Mouse (Mus musculus): ENCODE data around the gene B230118H07Rik. TPM values are rescaled to one million over a fixed set of nuclear protein-coding genes. Genes with fewer than 3 reads are reported as not detected.

B230118H07Rik gene
- total and polyA plus RNA-seq, 3 experiments: 22.4 to 30.6 TPM; not detected in 1

GRCm38 (mm10) chr2:101550176-101550575 is 99.2 kb downstream of the B230118H07Rik start:
- Histone ChIP-seq H3K36me3 (ENCODE audit: control insufficient read depth in 1 of 2, insufficient read depth in 2 of 2, low read length in 2 of 2) (no peaks in the 10 kb centered on the region), H3K27me3 (ENCODE audit: control insufficient read depth in 1 of 2, insufficient read depth in 2 of 2, low read length in 2 of 2) (no peaks in the 10 kb centered on the region), H3K79me2 (ENCODE audit: control insufficient read depth, insufficient read depth, low read length, poor library complexity) (no peaks in the 10 kb centered on the region), H3K4me3 (ENCODE audit: control insufficient read depth in 1 of 2, insufficient read depth in 1 of 2, low read depth in 2 of 2, low read length in 2 of 2) (no peak overlapping the region), H3K27ac (ENCODE audit: control insufficient read depth, low read depth, low read length) (no peak overlapping the region), H3K9ac (ENCODE audit: control insufficient read depth, low read depth, low read length, poor library complexity, severe bottlenecking) (no peak overlapping the region), H3K4me1 (ENCODE audit: control insufficient read depth in 1 of 2, insufficient read depth in 2 of 2, low read length in 2 of 2) (no peaks in the 10 kb centered on the region), H3K9me3 (replicated peaks; ENCODE audit: insufficient read depth, low read length) (no peaks in the 10 kb centered on the region)
- no peak for DNase-seq (ENCODE audit: low read depth, low spot score)
- TF ChIP-seq MAX (IDR thresholded peaks at IDR 0.05; ENCODE audit: low read length): no peak
- no peak for TF ChIP-seq EP300 (IDR thresholded peaks at IDR 0.05; ENCODE audit: low read depth in 1 of 2, low read length in 2 of 2)
- no peak for TF ChIP-seq CTCF (IDR thresholded peaks at IDR 0.05 in 2 of 3, conservative IDR thresholded peaks at IDR 0.05 in 1 of 3; ENCODE audit: control insufficient read depth in 1 of 3, insufficient read depth in 1 of 3, low read depth in 2 of 3, low read length in 3 of 3, poor library complexity in 1 of 3, severe bottlenecking in 1 of 3)
- TF ChIP-seq GATA1 (IDR thresholded peaks at IDR 0.05; ENCODE audit: low read depth, low read length): no peak
- TF ChIP-seq SMC3 (IDR thresholded peaks at IDR 0.05; ENCODE audit: low read depth, low read length): no peak
- TF ChIP-seq SIN3A (IDR thresholded peaks at IDR 0.05; ENCODE audit: low read length): no peak
- TF ChIP-seq POLR2A (IDR thresholded peaks at IDR 0.05; ENCODE audit: control insufficient read depth in 1 of 2, insufficient read depth in 1 of 2, low read depth in 1 of 2, low read length in 2 of 2, poor library complexity in 1 of 2): no peak
- TF ChIP-seq MEF2A (IDR thresholded peaks at IDR 0.05; ENCODE audit: extremely low read depth, insufficient replicate concordance, low read depth, low read length, poor library complexity, severe bottlenecking): no peak
- TF ChIP-seq UBTF (IDR thresholded peaks at IDR 0.05; ENCODE audit: borderline replicate concordance, insufficient read depth, low read depth, low read length): no peak
- TF ChIP-seq RCOR1 (IDR thresholded peaks at IDR 0.05; ENCODE audit: low read depth, low read length): no peak
- no peak for TF ChIP-seq CHD1 (IDR thresholded peaks at IDR 0.05; ENCODE audit: low read depth, low read length)
- no peak for TF ChIP-seq TAL1 (IDR thresholded peaks at IDR 0.05; ENCODE audit: low read length)
- TF ChIP-seq TCF12 (IDR thresholded peaks at IDR 0.05; ENCODE audit: low read depth, low read length): no peak
- TF ChIP-seq KAT2A (conservative IDR thresholded peaks at IDR 0.05; ENCODE audit: low read depth, low read length): no peak
- TF ChIP-seq RAD21 (IDR thresholded peaks at IDR 0.05; ENCODE audit: low read depth, low read length): no peak
- no peak for TF ChIP-seq GABPA (IDR thresholded peaks at IDR 0.05; ENCODE audit: low read depth, low read length)
- TF ChIP-seq BHLHE40 (IDR thresholded peaks at IDR 0.05; ENCODE audit: borderline replicate concordance, low read depth, low read length): no peak

GRCm38 (mm10) chr2:101548866-101549265 is 100.5 kb downstream of the B230118H07Rik start:
- no peaks in the 10 kb centered on the region for H3K36me3 ChIP-seq (ENCODE audit: control insufficient read depth in 1 of 2, insufficient read depth in 2 of 2, low read length in 2 of 2)
- no peaks in the 10 kb centered on the region for H3K9me3 ChIP-seq (replicated peaks; ENCODE audit: insufficient read depth, low read length)
- no peak for TF ChIP-seq GATA1 (IDR thresholded peaks at IDR 0.05; ENCODE audit: low read depth, low read length)
- TF ChIP-seq USF2 (IDR thresholded peaks at IDR 0.05; ENCODE audit: borderline replicate concordance in 1 of 2, insufficient read depth in 1 of 2, low read depth in 1 of 2, low read length in 2 of 2): no peak
- no peak overlapping the region for H3K4me3 ChIP-seq (ENCODE audit: control insufficient read depth in 1 of 2, insufficient read depth in 1 of 2, low read depth in 2 of 2, low read length in 2 of 2)
- no peak overlapping the region for H3K9ac ChIP-seq (ENCODE audit: control insufficient read depth, low read depth, low read length, poor library complexity, severe bottlenecking)
- H3K27me3 ChIP-seq (ENCODE audit: control insufficient read depth in 1 of 2, insufficient read depth in 2 of 2, low read length in 2 of 2): no peaks in the 10 kb centered on the region
- H3K79me2 ChIP-seq (ENCODE audit: control insufficient read depth, insufficient read depth, low read length, poor library complexity): no peaks in the 10 kb centered on the region
- no peak overlapping the region for H3K27ac ChIP-seq (ENCODE audit: control insufficient read depth, low read depth, low read length)
- no peak for DNase-seq (ENCODE audit: low read depth, low spot score)
- no peaks in the 10 kb centered on the region for H3K4me1 ChIP-seq (ENCODE audit: control insufficient read depth in 1 of 2, insufficient read depth in 2 of 2, low read length in 2 of 2)
